Mouse (Mus musculus): Measurements from ENCODE around the gene Olfr987. TPM values are rescaled to one million over a fixed set of nuclear protein-coding genes. Genes with fewer than 3 reads are reported as not detected.

The Olfr987 gene
- polyA plus RNA-seq (2017; shearing (Covaris generic)), result not detected

DNA sequence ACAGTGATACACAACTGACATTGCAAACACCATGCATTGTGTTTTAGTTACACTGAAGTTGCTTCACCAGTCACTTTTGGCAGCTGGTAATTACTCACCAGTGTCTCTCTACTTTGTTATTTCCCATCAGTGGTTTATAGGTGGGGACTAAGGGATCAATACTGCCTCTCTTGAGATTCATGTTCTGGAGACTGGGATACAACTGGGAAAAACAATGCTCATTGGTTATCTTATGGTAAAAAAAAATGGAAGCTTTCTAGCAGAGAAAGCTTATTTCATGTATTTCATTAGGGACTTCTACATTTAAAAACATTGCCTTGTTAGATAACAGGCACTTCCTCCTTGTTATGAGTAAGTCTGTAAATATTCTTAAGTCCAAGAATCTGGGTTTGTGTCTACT lies at the start of gene Olfr987:
TSS of gene Olfr987 (minus strand) at position 101 of the 400 bp plus-strand sequence.

DNA sequence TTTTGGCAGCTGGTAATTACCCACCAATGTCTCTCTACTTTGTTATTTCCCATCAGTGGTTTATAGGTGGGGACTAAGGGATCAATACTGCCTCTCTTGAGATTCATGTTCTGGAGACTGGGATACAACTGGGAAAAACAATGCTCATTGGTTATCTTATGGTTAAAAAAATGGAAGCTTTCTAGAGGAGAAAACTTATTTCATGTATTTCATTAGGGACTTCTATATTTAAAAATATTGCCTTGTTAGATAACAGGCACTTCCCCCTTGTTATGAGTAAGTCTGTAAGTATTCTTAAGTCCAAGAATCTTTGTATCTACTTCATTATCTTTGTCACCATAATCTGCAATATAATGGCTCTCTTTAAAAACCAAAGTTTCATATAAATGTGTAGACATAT lies 24.0 kb upstream of the Olfr987 start, which contains the start of gene Olfr988:
TSS of gene Olfr988 (minus strand) at position 101 of the 400 bp plus-strand sequence.

Other genes starting within 250 kb of the Olfr987 start
- not detected for gene Aplnr, start 203.1 kb downstream of the Olfr987 start, polyA plus RNA-seq (2017; shearing (Covaris generic))
- not detected for gene Lrrc55, start 142.1 kb downstream of the Olfr987 start, polyA plus RNA-seq (2017; shearing (Covaris generic))
- not detected for gene Olfr988, start 23.9 kb upstream of the Olfr987 start, polyA plus RNA-seq (2017; shearing (Covaris generic))
- gene Olfr992, start 70.2 kb upstream of the Olfr987 start, polyA plus RNA-seq (2017; shearing (Covaris generic)), result not detected
- gene Olfr993, start 75.6 kb upstream of the Olfr987 start, polyA plus RNA-seq (2017; shearing (Covaris generic)), result not detected
- not detected for gene Olfr994, start 97.1 kb upstream of the Olfr987 start, polyA plus RNA-seq (2017; shearing (Covaris generic))
- gene Olfr995, start 104.3 kb upstream of the Olfr987 start, polyA plus RNA-seq (2017; shearing (Covaris generic)), result not detected
- gene 4833423E24Rik, start 179.7 kb upstream of the Olfr987 start, polyA plus RNA-seq (2017; shearing (Covaris generic)), result not detected
- not detected for gene Olfr996, start 239.9 kb upstream of the Olfr987 start, polyA plus RNA-seq (2017; shearing (Covaris generic))
- gene Olfr998, start 249.6 kb upstream of the Olfr987 start, polyA plus RNA-seq (2017; shearing (Covaris generic)), result not detected

Measured in CD4-positive, CD25-positive, alpha-beta regulatory T cell, adult 9 weeks (primary cell).